Mouse (Mus musculus) mouse trophoblast stem cell (cell line): ENCODE data around the gene Cldn12.

Experiments
- in situ Hi-C, 2 experiments: fragments of 300-500 bp; cut with MseI, MboI; formaldehyde crosslinking; loops; 2 replicates in 1 of 2; 3 replicates in 1 of 2; pipeline ENCODE4 v1.15.1; 2025

Gene Cldn12

DNA sequence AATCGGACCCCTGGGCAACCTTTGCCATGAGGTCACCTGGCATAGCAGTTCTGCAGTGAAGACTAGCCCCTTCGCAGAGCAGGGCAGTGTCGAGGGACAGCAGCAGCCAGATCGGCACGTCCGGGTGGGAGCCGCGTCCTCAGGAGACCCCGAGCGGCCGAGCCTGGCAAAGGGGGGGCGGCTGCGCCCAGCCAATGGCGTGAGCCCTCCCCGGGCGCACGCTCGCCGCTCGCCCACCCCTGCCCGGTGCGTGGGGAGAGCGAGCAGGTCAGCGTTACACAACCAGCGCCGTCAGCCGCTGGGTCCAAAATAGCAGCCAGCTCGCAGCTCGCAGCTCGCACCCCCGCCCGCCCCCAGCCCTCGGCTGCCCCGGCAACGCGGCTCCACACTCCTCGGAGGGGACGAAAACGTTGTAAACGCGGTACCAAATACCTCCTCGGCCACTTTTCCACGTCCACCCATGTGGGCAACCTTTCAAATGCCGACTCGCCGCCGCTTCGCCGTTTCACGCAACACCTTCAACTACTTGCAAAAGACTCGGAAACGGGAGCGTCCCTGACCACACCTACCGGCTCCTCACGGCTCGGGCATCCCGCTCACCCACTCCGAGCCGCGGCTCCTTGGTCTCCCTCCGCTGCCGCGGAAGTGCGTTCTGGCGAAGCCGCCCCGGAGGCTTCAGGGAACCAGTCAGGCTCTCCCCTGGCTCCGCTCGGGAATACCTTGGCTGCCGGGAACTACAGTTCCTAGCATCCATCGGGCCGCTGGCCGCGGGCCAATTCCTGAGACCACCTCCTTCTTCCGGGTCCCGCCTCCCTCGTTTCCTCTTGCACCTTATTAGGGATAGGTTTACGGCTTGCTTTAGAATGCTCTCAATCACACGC, at the start of gene Cldn12:
TSS of gene Cldn12 (minus strand) at position 763 of the 881 bp plus-strand sequence.
- in situ Hi-C loops, result no loop called here

DNA sequence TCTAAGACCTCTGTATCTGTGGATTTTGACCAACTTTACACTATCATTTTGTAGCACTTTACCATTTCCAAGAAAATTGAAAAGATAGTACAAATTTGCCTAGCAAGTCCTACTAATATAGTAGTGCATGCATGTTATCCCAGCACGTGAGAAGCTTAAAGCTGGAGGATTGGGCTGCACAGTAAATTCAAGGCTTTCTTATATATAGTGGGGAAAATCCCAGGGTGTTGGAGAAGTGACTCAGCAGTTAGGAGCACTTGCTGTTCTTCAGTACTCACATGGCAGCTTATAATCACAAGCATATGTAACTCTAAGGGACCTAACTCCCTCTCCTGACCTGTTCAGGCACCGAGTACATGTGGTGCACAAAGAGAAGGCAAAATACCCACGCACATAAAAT, 47.7 kb upstream of the Cldn12 start:
- in situ Hi-C loops, result no loop called here

DNA sequence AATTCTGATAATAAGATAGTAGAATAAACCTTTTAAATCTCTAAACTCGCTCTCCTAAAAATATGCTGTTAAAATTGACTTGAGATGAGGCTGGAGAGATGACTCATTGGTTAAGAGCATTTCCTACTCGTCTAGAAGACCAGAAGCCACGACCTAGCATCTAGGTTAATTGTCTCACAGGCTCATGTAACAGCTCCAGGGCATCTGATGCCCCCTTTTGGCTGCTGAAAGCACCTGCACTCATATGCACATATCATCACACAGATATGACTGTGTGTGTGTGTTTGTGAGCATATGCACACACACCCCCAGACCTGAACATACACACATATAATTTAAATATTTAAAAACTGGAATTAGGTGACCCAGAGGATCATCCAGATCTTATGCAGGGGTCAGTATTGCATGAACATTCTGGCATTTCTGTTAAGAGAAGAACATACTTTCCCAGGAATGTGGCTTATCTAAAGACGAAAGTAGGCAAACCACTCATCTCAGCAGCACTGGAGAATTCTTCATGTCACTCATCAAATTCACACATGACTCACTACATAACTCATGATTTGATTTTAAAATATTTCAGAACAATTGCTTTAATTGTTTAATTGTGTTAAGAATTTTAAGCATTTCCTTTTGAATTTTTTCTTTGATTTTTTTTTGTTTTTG, 46.4 kb upstream of the Cldn12 start:
- in situ Hi-C loops, result no loop called here

DNA sequence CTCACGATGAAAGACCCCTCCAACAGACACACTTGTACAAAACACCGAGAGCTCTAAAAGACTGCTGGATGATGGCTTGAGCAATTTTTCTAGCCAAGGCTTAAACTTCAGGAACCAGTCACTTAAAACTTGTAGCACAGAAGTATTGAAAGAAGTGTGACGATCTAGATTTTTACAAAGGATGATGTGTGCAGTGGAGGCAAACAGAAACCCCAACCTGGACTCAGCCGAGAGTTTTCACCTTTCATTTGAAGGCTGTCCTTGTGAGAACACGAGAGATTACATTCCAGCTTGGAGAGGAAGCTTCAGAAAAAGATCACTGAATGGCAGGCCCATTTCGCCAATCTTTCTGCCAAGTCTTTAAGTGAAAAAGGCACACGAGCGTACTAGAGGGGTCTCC, 45.0 kb upstream of the Cldn12 start:
- in situ Hi-C loops, result no loop called here

DNA sequence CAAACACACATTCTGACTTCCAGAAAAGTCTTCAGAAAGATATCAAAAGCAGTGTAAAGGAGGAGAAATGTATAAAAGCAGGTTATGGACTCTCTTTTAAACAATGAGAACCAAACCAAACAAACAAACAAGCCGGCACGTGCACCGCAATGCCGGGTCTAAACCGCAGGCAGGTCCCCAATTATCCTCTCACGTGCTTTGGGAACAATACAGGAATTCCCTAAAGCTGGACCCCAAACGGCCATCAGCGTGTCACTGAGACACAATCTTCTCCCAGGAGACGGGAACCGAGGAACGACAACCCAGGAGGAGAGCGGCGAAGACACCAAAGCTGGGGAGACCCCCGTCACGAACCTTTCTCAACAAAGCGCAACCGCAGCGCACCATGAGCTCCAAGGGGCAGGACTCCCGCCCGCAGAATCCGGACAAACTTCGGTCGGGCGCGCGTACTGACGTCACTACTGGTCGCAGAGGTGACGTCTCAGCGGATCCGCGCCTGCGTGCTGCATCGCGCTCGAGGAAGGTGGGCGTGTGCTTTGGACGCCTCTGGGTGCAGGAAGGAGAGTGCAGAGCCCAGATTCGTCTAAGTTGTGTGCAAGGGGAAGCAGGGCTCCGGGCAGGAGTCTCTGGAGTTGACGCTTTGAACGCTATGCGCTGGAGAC, 44.5 kb upstream of the Cldn12 start, which contains the start of gene Gtpbp10:
TSS of gene Gtpbp10 (minus strand) at position 460 of the 662 bp plus-strand sequence.
- in situ Hi-C loops, result no loop called here

DNA sequence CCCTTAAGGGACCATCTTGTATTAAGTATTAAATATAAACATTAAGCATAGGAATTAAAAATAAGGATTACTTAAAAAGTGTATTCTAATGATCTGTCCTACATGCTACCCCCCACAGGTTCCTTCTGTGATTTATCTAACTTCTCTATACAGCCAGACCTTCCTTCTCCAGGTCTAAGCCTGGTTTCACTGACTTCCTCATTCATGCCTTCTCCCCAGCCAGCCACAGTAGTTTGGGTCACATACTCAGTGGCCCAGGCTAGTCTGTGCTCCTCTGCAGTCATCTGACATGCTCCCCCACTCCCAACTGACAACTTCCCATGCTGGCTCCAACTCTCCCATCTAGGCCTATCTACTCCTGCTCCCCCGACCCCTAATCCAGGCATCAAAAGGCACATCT, 36.4 kb upstream of the Cldn12 start:
- in situ Hi-C loops, result no loop called here

DNA sequence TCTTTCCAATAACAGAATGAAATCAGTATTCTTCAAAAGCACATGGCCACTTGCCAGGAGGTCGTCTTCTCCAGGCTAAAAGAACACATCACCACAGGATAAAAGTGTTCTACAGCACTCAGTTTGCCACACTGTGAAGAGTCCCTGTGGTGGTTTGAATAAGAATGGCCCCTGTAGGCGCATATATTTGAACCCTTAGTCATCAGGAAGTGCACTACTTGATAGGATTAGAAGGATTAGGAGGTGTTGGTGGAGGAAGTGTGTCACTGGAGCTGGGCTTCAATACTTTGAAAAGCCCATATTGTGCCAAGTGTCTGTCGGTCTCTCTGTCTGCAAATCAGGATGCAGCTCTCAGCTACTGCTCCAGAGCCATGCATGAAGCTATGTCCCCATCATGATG, 25.6 kb upstream of the Cldn12 start:
- in situ Hi-C loops, result no loop called here

DNA sequence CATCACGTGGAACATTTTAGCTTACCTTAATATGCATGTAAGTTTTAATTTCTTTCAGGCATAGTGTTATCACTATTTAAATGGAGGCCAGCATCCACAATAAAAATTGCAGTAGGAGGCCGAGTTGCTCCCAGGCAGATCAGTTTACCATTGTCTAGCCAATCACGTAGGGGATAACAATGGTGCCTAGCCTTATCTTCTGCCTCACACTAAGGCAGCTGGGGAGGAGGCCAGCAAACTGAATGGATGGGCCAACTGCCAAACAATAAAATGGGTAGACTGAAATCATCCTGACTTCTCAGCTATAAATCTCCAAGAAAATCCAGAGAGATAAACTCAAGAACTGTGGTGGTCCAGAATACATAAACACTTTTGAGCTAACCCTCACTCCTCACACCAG, 25.0 kb upstream of the Cldn12 start:
- in situ Hi-C loops, result no loop called here

DNA sequence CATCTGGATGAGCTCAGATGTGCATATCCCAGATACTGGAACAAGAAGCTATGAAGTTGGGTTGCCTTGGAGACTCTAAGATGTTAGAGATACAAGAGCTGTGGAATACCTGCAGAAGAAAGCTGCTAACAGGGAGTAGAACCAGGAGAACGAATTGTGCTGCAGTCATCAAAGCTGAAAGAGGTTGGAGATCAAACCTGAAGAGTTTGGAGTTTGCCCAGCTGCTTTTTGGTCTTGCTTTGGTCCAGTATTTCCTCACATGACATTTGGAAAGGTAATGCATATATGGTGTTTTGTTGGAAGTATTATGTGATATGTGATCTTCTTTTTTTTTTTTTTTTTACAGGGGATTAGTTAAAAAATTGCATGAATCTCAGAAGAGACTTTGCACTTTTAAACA, 21.4 kb upstream of the Cldn12 start:
- in situ Hi-C loops, result no loop called here

DNA sequence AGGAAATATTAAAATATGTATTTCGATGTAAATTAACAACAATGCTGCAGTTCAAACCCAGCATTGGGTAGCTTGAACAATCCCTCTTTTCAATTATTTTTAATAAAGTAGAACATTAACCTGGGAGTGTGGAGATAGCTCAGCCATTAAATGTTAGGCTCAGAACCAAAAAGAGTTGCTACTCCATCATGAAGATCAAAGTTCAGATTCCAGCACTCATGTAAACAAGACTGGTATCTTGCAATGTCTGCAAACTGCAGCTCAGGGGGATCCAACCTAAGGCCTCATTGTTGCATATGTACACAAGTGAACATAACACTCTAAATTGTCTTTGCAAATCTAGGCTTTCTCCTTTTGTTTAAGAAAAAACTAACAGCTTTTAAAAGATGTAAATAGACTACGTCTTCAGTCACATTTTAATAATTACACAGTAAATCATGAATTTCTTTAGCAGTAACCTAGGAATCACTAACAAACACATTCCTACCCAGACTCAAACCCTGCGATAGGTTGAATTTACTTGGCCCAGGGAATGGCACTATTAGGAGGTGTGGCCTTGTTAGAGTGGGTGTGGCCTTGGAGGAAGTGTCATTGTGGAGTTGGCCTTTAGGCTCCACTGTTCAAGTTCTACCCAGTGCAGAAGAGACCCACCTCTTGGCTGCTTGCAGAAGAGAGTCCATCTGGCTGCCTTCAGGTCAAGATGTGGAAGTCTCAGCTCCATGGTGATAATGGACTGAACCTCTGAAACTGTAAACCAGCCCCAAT, 19.1 kb upstream of the Cldn12 start:
- in situ Hi-C loops, result no loop called here

DNA sequence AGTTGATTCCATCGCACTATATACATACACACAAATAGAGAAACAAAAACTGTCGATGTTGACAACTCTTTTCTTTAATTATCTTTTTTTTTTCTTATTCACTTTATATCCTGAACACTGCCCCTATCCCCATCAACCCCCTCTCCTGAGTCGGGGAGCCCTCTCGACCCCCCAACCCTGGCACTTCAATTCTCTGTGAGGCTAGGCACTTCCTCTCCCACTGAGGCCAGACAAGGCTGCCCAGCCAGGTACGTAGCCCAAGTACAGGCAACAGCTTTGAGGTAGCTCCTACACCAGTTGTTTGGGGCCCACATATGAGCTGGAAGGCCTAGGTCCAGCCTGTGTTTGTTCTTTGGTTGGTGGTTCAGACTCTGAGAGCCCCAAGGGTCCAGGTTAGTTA, 653 bp upstream of the Cldn12 start:
- in situ Hi-C loops, result no loop called here

DNA sequence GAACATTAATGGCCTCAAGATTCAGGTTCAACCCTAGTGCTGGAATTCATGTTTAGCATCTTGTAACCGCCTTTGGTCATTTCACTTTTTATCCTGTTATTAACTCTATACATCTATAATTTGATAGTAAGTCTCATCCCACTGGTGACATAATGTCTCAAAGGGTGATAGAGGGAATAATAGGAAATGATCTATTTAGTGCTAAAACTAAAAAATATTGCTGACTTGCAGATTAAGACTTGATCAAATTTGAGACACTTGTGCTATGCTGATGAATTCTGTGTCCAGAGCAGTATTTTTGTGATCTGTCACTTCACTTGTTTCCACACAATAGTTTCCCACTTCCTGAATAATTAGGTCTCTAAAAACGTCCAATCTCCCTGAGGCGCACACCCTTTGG, 3.4 kb downstream of the Cldn12 start:
- in situ Hi-C loops, result no loop called here

DNA sequence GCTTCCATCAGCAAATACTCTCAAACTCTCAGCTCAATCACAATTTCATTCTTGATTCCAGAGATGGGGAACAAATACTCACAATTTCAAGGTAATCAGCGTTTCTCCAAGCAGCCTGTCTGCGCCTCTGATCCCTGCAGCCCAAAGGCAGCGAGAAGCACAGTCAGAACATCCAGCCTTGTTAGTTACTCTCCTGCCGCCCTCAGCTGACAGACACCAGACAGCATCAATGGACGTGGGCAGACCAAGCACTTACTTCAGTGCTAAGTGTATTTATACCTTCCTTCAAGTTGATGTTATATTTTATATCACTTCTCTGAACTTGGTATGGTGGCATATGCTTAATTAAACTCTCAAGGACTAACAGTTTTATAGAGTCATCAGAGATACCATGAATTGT, 3.8 kb downstream of the Cldn12 start:
- in situ Hi-C loops, result no loop called here

DNA sequence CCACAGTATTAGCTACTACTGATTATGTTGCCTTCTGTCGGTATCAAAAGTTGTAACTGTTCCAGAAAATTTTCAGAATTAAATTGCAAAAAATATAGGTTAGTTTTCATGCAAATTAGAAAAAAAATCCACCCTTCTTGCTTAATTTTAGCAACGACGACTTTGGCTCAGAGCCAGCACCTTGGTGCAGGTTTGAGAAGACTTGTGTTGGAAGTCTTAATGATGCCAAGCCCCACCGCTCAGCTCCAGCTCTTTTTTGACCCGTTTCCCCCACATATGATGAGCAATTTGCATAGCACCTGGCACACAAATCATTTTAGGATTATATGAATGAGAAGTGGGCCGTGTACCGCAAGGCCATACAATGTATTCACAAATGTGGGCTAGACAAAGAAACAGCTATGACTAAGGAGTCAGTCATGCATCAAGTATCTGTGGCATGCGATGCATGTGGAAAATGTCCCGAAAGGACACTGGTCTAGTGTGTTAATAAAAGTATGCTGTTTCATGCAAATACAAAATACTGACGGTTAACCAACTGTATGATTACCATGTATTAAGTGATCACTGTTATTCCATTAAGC, 4.4 kb downstream of the Cldn12 start:
- in situ Hi-C loops, result no loop called here

DNA sequence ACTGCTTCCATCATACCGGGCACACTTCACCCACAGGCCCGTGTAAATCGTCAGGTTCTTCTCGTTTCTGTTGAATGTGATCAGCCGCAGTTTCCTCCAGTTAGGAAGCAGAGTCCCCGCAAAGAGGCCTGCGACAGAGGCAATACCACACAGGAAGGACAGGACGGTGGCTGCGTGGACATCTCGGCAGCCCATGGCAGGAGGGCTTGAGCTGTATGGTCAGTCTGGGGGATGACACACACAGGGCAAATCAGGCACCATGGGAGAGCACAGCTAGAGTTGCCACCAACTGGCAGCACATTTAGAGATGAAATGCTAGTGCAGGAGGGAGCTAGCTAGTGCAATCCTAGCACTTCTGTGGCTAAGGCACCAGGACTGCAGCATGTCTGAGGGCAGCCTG, 6.5 kb downstream of the Cldn12 start:
- in situ Hi-C loops, result loop anchor here in 1 of 2 experiments (10.0 kb wide), 1 partner anchor 117 kb away; no protein-coding TSS in a partner anchor

DNA sequence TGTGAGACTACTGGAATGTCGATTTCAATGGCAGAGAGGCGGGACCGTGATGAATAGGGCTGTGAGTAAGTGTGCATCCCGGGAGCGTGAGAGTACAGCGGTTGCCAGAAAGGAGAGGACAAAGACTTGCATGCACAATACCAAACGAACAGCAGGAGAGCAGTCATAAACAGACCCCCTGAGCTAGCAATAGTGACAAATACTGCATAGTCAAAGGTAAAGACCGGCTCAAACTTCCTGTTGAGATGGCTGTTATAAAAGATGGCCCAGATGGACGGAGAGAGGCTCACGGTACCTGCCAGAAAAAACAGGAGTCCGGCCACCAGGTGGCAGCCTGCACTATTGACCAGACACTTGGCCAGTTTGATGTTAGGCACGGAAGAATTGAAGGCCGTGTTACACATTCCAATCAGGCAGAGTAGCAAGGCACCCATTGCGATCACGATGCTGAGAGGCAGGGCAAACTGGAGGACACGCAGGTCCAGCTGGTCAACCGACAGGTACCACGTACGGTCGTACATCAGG, 7.0 kb downstream of the Cldn12 start:
- in situ Hi-C loops, result loop anchor here in 1 of 2 experiments (10.0 kb wide), 1 partner anchor 117 kb away; no protein-coding TSS in a partner anchor

DNA sequence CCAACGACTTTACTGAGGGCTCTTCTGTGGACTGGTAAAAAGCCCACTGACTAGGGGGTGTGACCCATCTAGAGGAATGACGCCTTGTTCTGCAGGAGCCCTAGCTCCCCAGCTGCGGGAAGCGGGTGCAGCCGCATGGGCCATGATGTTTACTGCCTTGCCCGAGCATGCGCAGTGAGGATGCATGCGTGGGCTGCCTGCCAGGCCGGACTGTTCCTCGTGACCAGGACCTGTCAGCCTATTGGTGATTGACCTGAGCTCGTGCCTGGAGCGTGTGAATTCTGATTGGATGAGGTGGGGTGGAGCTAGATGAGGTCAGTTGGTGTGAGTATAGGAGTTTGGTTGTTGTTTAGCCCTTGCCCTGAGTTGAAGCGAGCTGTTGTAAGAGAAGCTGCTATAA, 10.3 kb downstream of the Cldn12 start:
- in situ Hi-C loops, result loop anchor here in 1 of 2 experiments (10.0 kb wide), 1 partner anchor 120 kb away; no protein-coding TSS in a partner anchor

DNA sequence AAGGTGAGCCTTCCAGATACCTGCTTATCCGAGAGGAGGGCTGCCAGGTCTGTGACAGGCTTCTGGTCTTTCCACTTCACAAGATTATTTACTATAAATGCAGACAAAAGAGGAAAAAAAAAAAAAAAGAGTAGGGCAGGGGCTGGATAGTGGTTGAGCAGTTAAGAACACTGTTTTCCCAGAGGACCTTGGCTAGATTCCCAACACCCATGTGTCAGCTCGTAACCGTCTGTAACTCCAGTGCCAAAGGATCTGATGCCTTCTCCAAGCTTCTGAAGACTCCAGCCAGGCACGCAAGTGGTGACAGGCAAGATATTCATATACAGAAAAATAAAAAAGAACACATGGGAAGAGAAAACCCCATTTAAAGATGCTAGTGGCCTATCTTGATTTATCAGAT, 11.4 kb downstream of the Cldn12 start:
- in situ Hi-C loops, result loop anchor here in 1 of 2 experiments (10.0 kb wide), 1 partner anchor 121 kb away; no protein-coding TSS in a partner anchor

DNA sequence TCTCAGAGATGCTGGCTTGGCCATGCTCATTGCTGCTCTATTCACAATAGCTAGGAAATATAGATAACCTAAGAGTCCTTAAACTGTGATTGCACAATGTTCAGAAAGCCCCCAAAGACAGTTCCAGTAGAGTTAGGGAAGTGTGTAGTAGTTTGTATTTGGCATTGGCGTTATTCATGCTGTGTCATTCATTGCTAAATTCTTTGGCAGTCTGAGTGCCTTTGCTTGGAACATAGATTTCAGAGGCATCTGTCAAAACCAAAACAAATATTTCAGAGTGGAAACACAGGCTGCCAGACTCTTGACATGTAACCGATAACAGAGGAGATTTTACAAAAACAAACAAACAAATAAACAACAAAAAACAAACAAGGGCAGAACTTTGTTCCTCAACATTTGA, 13.2 kb downstream of the Cldn12 start:
- in situ Hi-C loops, result loop anchor here in 1 of 2 experiments (10.0 kb wide), 1 partner anchor 123 kb away; no protein-coding TSS in a partner anchor

DNA sequence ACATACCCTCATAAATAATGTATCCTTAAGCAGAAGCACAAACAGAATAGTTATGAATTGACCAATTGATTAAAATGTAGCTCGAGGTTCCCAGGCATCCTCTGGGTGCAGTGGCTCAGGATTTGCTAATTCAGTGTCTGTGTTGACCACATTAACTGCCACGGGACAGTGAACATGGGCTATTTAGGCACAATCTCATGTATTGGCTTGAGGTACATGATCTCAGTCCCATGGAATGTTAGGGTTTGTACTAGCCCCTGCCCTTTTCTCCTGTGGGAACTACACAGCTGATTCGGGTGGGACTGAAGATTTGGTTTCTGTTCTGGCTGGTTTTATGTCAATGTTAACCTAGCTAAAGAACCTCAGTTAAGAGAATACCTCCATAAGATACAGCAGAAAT, 18.4 kb downstream of the Cldn12 start:
- in situ Hi-C loops, result loop anchor here (5.0 to 10.0 kb wide), 2 partner anchors 148 to 256 kb away; no protein-coding TSS in a partner anchor
